Mouse (Mus musculus) heart, postnatal 14 days (tissue): ENCODE measurements around the gene Cwc27. TPM values are rescaled to one million over a fixed set of nuclear protein-coding genes. Genes with fewer than 3 reads are reported as not detected.
A peak's percentile ranks its signal among the peaks of the same experiment; 100 is the strongest.

Experiments
- DNase-seq, 2 experiments: peaks; one replicate each; pipeline ENCODE4 v3.0.0; 2021 to 2022
- intact Hi-C: fragments of 180-260 bp; cut with DNase I; formaldehyde crosslinking; loops from one replicate; pipeline ENCODE4 v1.15.1; 2025
- total RNA-seq, 2 experiments: library from RNA; stranded (reverse); gene quantifications; 2 replicates each; pipeline ENCODE4 v1.2.3; 2021

The Cwc27 gene
- total RNA-seq, 2 experiments from 2014 or later: 17.1 to 17.3 TPM

GRCm38 (mm10) chr13:104651763-104652162 lies 165.2 kb downstream of the Cwc27 start:
- DNase-seq: no peak
- intact Hi-C loops: no loop called here

GRCm38 (mm10) chr13:104650654-104651053 lies 166.3 kb downstream of the Cwc27 start:
- intact Hi-C loops: no loop called here
- DNase-seq: no peak

- no peak for DNase-seq
- intact Hi-C loops: no loop called here
These were observed 166.8 kb downstream of the Cwc27 start for GRCm38 (mm10) chr13:104650145-104650544.

- intact Hi-C loops: no loop called here
- DNase-seq: no peak
These were observed 171.0 kb downstream of the Cwc27 start for GRCm38 (mm10) chr13:104645778-104646425.

- intact Hi-C loops: no loop called here
- DNase-seq: no peak
These were observed 172.8 kb downstream of the Cwc27 start for GRCm38 (mm10) chr13:104644185-104644584.

GRCm38 (mm10) chr13:104640694-104641454 lies 176.1 kb downstream of the Cwc27 start:
- intact Hi-C loops: no loop called here
- DNase-seq: no peak

GRCm38 (mm10) chr13:104638988-104639387 lies 178.0 kb downstream of the Cwc27 start:
- DNase-seq: no peak
- intact Hi-C loops: no loop called here

GRCm38 (mm10) chr13:104635965-104636462 lies 180.9 kb downstream of the Cwc27 start:
- DNase-seq: no peak
- intact Hi-C loops: no loop called here

GRCm38 (mm10) chr13:104634708-104635107 lies 182.2 kb downstream of the Cwc27 start:
- DNase-seq: no peak
- intact Hi-C loops: no loop called here

GRCm38 (mm10) chr13:104632427-104633167 lies 184.3 kb downstream of the Cwc27 start:
- DNase-seq: no peak
- intact Hi-C loops: no loop called here

- no peak for DNase-seq
- intact Hi-C loops: no loop called here
These were observed 185.2 kb downstream of the Cwc27 start for GRCm38 (mm10) chr13:104631621-104632205.

GRCm38 (mm10) chr13:104630808-104631207 lies 186.1 kb downstream of the Cwc27 start:
- peak in 1 of 2 experiments; percentile 30 for DNase-seq
- intact Hi-C loops: no loop called here

GRCm38 (mm10) chr13:104629621-104630020 lies 187.3 kb downstream of the Cwc27 start:
- no peak for DNase-seq
- intact Hi-C loops: no loop called here

GRCm38 (mm10) chr13:104628019-104628418 lies 188.9 kb downstream of the Cwc27 start:
- DNase-seq: no peak

GRCm38 (mm10) chr13:104627169-104627909 lies 189.6 kb downstream of the Cwc27 start:
- no peak for DNase-seq
- intact Hi-C loops: no loop called here

More at GRCm38 (mm10) chr13:104628019-104628418, 188.9 kb downstream of the Cwc27 start:
- intact Hi-C loops: no loop called here

GRCm38 (mm10) chr13:104623130-104623891 lies 193.6 kb downstream of the Cwc27 start:
- DNase-seq: no peak
- intact Hi-C loops: no loop called here

GRCm38 (mm10) chr13:104622102-104622743 lies 194.7 kb downstream of the Cwc27 start:
- DNase-seq: no peak

GRCm38 (mm10) chr13:104620423-104620822 lies 196.5 kb downstream of the Cwc27 start:
- no peak for DNase-seq
- intact Hi-C loops: no loop called here

More at GRCm38 (mm10) chr13:104622102-104622743, 194.7 kb downstream of the Cwc27 start:
- intact Hi-C loops: no loop called here
